Mouse (Mus musculus): ENCODE data around the gene Il1f5. TPM values are rescaled to one million over a fixed set of nuclear protein-coding genes. Genes with fewer than 3 reads are reported as not detected.

Gene Il1f5
- polyA plus RNA-seq (2014; fragmentation: Nextera tagmentation; extraction: Ambion mirVana) = not detected in 2 replicates

DNA sequence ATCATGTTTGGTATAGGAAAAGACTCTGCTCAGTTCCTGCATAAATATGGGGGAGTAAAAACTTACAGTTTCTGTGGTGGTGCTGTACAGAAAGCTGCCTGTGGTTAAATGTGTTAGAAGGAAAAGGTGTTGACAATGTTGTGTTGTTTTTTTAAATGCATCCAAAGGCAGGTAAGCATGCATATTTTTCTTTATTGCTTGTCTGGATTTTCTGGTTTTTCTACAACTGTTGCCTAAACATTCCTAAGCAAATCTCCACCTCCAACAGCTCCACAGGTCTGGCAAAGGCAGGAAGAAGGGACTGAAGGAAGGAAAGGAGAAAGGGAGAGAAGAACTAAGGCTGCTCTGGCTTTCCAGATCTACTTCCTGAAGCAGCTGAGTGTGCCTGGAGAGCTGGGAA lies at the start of gene Il1f5:
TSS of gene Il1f5 (plus strand) at position 301 of the 400 bp plus-strand sequence.
- Histone ChIP-seq H3K27me3 (replicated peaks; ENCODE audit: control insufficient read depth, insufficient read depth, low read length) (no peaks in the 10 kb centered on the region), H3K4me3 (ENCODE audit: low read depth, low read length) (no peak within 1 kb of the TSS), H3K27ac (ENCODE audit: low read depth, low read length) (no peak within 1 kb of the TSS), H3K4me1 (replicated peaks; ENCODE audit: control insufficient read depth, insufficient read depth, low read length) (no peaks in the 10 kb centered on the region), H3K9me3 (ENCODE audit: control insufficient read depth, low read length) (no peaks in the 10 kb centered on the region), H3K4me2 (no peak within 1 kb of the TSS), H3K9ac (ENCODE audit: low read depth, low read length) (no peak within 1 kb of the TSS), H3K36me3 (ENCODE audit: control insufficient read depth, insufficient read depth, low read length) (no peaks in the 10 kb centered on the region)
- DNase-seq (ENCODE audit: low spot score) (no peak), ATAC-seq (replicated peaks; ENCODE audit: low FRiP score) (no peak)

DNA sequence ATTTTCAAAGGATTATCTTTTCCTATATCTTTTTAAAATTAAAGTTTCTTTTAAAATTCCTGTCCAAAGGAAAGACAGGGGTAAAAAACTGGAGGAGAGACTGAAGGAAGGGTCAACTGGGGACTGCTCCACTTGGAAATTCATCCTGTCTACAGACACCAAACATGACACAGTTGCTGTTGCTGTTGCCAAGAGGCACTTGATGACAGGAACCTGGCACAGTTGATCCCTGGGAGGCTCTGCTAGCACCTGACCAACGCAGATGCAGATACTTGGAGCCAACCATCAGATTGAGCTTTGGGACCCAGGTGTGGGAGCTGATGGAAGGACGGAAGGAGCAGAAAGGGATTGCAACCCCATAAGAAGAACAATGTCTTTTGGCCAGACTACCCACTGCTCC lies 49.6 kb upstream of the Il1f5 start:
- Histone ChIP-seq H3K4me2 (no peak overlapping the region), H3K9me3 (ENCODE audit: control insufficient read depth, low read length) (no peaks in the 10 kb centered on the region), H3K4me1 (replicated peaks; ENCODE audit: control insufficient read depth, insufficient read depth, low read length) (no peaks in the 10 kb centered on the region), H3K27me3 (replicated peaks; ENCODE audit: control insufficient read depth, insufficient read depth, low read length) (no peaks in the 10 kb centered on the region), H3K27ac (ENCODE audit: low read depth, low read length) (no peak overlapping the region), H3K9ac (ENCODE audit: low read depth, low read length) (no peak overlapping the region), H3K36me3 (ENCODE audit: control insufficient read depth, insufficient read depth, low read length) (no peaks in the 10 kb centered on the region), H3K4me3 (ENCODE audit: low read depth, low read length) (no peak overlapping the region)
- no peak for DNase-seq (ENCODE audit: low spot score)
- no peak for ATAC-seq (replicated peaks; ENCODE audit: low FRiP score)
- 67% methylated on average over 2 of the region's 2 CpGs for WGBS

GRCm38 (mm10) chr2:24267503-24267902 lies 9.3 kb upstream of the Il1f5 start:
- Histone ChIP-seq H3K9me3 (ENCODE audit: control insufficient read depth, low read length) (no peaks in the 10 kb centered on the region), H3K27me3 (replicated peaks; ENCODE audit: control insufficient read depth, insufficient read depth, low read length) (no peaks in the 10 kb centered on the region), H3K4me1 (replicated peaks; ENCODE audit: control insufficient read depth, insufficient read depth, low read length) (no peaks in the 10 kb centered on the region), H3K36me3 (ENCODE audit: control insufficient read depth, insufficient read depth, low read length) (no peaks in the 10 kb centered on the region), H3K4me3 (ENCODE audit: low read depth, low read length) (no peak overlapping the region), H3K27ac (ENCODE audit: low read depth, low read length) (no peak overlapping the region), H3K9ac (ENCODE audit: low read depth, low read length) (no peak overlapping the region), H3K4me2 (no peak overlapping the region)
- ATAC-seq (replicated peaks; ENCODE audit: low FRiP score) (no peak), DNase-seq (ENCODE audit: low spot score) (no peak)
- WGBS = 79% methylated on average over 1 of the region's 1 CpGs

- WGBS = 79% methylated on average over 2 of the region's 2 CpGs
- Histone ChIP-seq H3K9me3 (ENCODE audit: control insufficient read depth, low read length) (no peaks in the 10 kb centered on the region), H3K27me3 (replicated peaks; ENCODE audit: control insufficient read depth, insufficient read depth, low read length) (no peaks in the 10 kb centered on the region), H3K4me3 (ENCODE audit: low read depth, low read length) (no peak overlapping the region), H3K9ac (ENCODE audit: low read depth, low read length) (no peak overlapping the region), H3K4me1 (replicated peaks; ENCODE audit: control insufficient read depth, insufficient read depth, low read length) (no peaks in the 10 kb centered on the region), H3K4me2 (no peak overlapping the region), H3K36me3 (ENCODE audit: control insufficient read depth, insufficient read depth, low read length) (no peaks in the 10 kb centered on the region), H3K27ac (ENCODE audit: low read depth, low read length) (no peak overlapping the region)
- no peak for DNase-seq (ENCODE audit: low spot score)
- ATAC-seq (replicated peaks; ENCODE audit: low FRiP score) = no peak
These were observed 3.1 kb upstream of the Il1f5 start for GRCm38 (mm10) chr2:24273619-24274018.

GRCm38 (mm10) chr2:24275146-24275545 lies 1.6 kb upstream of the Il1f5 start:
- Histone ChIP-seq H3K9me3 (ENCODE audit: control insufficient read depth, low read length) (no peaks in the 10 kb centered on the region), H3K9ac (ENCODE audit: low read depth, low read length) (no peak overlapping the region), H3K27ac (ENCODE audit: low read depth, low read length) (no peak overlapping the region), H3K4me3 (ENCODE audit: low read depth, low read length) (no peak overlapping the region), H3K27me3 (replicated peaks; ENCODE audit: control insufficient read depth, insufficient read depth, low read length) (no peaks in the 10 kb centered on the region), H3K4me2 (no peak overlapping the region), H3K36me3 (ENCODE audit: control insufficient read depth, insufficient read depth, low read length) (no peaks in the 10 kb centered on the region), H3K4me1 (replicated peaks; ENCODE audit: control insufficient read depth, insufficient read depth, low read length) (no peaks in the 10 kb centered on the region)
- DNase-seq (ENCODE audit: low spot score) (no peak), ATAC-seq (replicated peaks; ENCODE audit: low FRiP score) (no peak)
- 48% methylated on average over 1 of the region's 1 CpGs for WGBS

DNA sequence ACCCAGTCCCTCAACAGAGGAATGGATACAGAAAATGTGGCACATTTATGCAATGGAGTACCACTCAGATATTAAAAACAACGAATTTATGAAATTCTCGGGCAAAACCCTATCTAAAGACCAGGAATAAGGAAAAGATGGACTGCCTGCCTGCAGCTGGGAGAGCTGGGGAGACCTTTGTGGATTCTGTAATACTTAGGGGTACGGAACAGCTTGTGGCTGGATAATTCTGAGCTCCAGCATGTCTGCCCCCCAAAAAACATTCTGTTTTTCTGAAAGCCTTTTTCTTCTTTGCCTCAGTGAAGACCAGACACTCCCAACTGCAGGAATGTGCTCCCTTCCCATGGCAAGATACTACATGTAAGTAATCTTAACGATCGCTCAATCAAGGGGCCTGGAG lies 14.1 kb downstream of the Il1f5 start, which contains the start of gene Il1f10:
TSS of gene Il1f10 (plus strand) at position 301 of the 400 bp plus-strand sequence.
- Histone ChIP-seq H3K4me2 (no peak within 1 kb of the TSS), H3K4me3 (ENCODE audit: low read depth, low read length) (no peak within 1 kb of the TSS), H3K9me3 (ENCODE audit: control insufficient read depth, low read length) (no peaks in the 10 kb centered on the region), H3K36me3 (ENCODE audit: control insufficient read depth, insufficient read depth, low read length) (no peaks in the 10 kb centered on the region), H3K9ac (ENCODE audit: low read depth, low read length) (no peak within 1 kb of the TSS), H3K27me3 (replicated peaks; ENCODE audit: control insufficient read depth, insufficient read depth, low read length) (no peaks in the 10 kb centered on the region), H3K4me1 (replicated peaks; ENCODE audit: control insufficient read depth, insufficient read depth, low read length) (no peaks in the 10 kb centered on the region), H3K27ac (ENCODE audit: low read depth, low read length) (no peak within 1 kb of the TSS)
- ATAC-seq (replicated peaks; ENCODE audit: low FRiP score) = no peak
- WGBS = 74% methylated on average over 5 of the region's 5 CpGs
- no peak for DNase-seq (ENCODE audit: low spot score)

DNA sequence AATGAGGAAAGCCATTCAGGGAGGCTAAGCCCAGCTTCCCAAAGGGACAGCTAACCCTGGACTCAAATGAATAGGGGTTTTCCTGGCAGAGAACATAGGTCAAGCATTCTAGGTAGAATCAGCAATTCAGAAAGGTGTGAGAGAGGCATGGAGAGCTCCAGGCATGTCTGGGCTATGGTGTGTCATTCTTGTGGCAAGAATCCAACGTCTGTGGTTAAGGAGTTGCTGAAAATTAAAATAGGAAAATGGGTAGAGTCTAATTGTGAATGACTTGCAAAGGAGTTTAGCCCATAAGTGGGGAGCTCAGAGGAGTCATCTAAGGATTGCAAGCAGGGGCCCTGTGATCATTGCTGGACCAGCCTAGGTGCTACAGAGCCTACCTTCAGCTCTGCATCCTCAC lies 17.9 kb downstream of the Il1f5 start:
- no peak overlapping the region for H3K9ac ChIP-seq (ENCODE audit: low read depth, low read length)
- H3K27ac ChIP-seq (ENCODE audit: low read depth, low read length) = no peak overlapping the region
- WGBS = 45% methylated on average over 1 of the region's 1 CpGs
- H3K4me1 ChIP-seq (replicated peaks; ENCODE audit: control insufficient read depth, insufficient read depth, low read length) = no peaks in the 10 kb centered on the region
- DNase-seq (ENCODE audit: low spot score) (no peak), ATAC-seq (replicated peaks; ENCODE audit: low FRiP score) (no peak)
- H3K4me3 ChIP-seq (ENCODE audit: low read depth, low read length) = no peak overlapping the region
- H3K36me3 ChIP-seq (ENCODE audit: control insufficient read depth, insufficient read depth, low read length) = no peaks in the 10 kb centered on the region
- no peaks in the 10 kb centered on the region for H3K9me3 ChIP-seq (ENCODE audit: control insufficient read depth, low read length)
- no peaks in the 10 kb centered on the region for H3K27me3 ChIP-seq (replicated peaks; ENCODE audit: control insufficient read depth, insufficient read depth, low read length)
- H3K4me2 ChIP-seq = no peak overlapping the region

- no peaks in the 10 kb centered on the region for H3K27me3 ChIP-seq (replicated peaks; ENCODE audit: control insufficient read depth, insufficient read depth, low read length)
- H3K36me3 ChIP-seq (ENCODE audit: control insufficient read depth, insufficient read depth, low read length) = no peaks in the 10 kb centered on the region
- H3K27ac ChIP-seq (ENCODE audit: low read depth, low read length) = no peak overlapping the region
- no peak overlapping the region for H3K4me2 ChIP-seq
- no peaks in the 10 kb centered on the region for H3K4me1 ChIP-seq (replicated peaks; ENCODE audit: control insufficient read depth, insufficient read depth, low read length)
- no peak for ATAC-seq (replicated peaks; ENCODE audit: low FRiP score)
- no peak overlapping the region for H3K4me3 ChIP-seq (ENCODE audit: low read depth, low read length)
- H3K9me3 ChIP-seq (ENCODE audit: control insufficient read depth, low read length) = no peaks in the 10 kb centered on the region
- whole genome bisulfite sequencing = 10% methylated on average over 3 of the region's 3 CpGs
- no peak overlapping the region for H3K9ac ChIP-seq (ENCODE audit: low read depth, low read length)
- DNase-seq (ENCODE audit: low spot score) = no peak
These were observed 20.1 kb downstream of the Il1f5 start for GRCm38 (mm10) chr2:24296837-24297236.

DNA sequence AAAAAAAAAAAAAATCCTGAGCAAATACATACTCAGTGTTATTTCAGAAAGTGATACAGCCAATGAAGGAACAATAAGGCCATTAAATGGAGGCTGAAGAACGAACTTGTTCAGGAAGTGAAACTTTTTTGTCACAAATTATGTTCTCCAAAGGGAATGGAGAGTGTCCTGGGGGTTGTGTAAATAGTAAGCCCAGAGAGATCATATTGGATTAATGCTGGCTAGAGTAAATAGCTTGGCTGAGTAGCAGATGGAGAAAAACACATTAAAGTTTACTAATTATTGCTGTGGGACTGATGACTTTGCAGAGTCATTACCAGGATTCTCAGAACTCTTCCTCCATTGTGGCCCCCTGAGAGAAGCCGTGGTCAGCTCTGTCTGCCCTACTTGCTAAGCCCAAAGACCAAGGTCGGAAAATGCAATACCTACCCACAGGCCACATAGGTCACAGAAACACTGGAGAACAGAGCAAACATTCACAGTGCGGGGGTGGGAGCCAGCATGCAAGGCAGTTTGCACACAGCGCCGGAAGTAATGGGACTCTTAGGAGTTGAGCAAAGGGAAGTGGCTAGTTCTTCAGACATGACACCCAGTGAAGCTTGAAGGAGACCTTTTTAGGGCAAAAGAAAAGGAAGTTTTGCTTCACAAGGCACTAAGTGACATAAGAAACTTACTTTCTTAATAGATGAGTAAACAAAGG lies 34.7 kb downstream of the Il1f5 start:
- Histone ChIP-seq H3K36me3 (ENCODE audit: control insufficient read depth, insufficient read depth, low read length) (no peaks in the 10 kb centered on the region), H3K27me3 (replicated peaks; ENCODE audit: control insufficient read depth, insufficient read depth, low read length) (no peaks in the 10 kb centered on the region), H3K4me1 (replicated peaks; ENCODE audit: control insufficient read depth, insufficient read depth, low read length) (no peaks in the 10 kb centered on the region), H3K4me3 (ENCODE audit: low read depth, low read length) (no peak overlapping the region), H3K9me3 (ENCODE audit: control insufficient read depth, low read length) (no peaks in the 10 kb centered on the region), H3K4me2 (no peak overlapping the region), H3K9ac (ENCODE audit: low read depth, low read length) (no peak overlapping the region), H3K27ac (ENCODE audit: low read depth, low read length) (no peak overlapping the region; the same call in 1 of the 2 replicates)
- DNase-seq (ENCODE audit: low spot score) = no peak
- 54% methylated on average over 6 of the region's 6 CpGs for WGBS
- ATAC-seq (replicated peaks; ENCODE audit: low FRiP score) = peak; percentile 60
